Mouse (Mus musculus) limb, embryonic 14.5 days (tissue): ENCODE data around the gene Oaz2. TPM values are rescaled to one million over a fixed set of nuclear protein-coding genes. Genes with fewer than 3 reads are reported as not detected.

ENCODE experiments used
- ATAC-seq: fragments of 200-750 bp; cut with Nextera tagmentation; 2 replicates; pipeline ENCODE4 v1.8.0; 2017; ENCODE audit warnings: low read depth, moderate number of reproducible peaks, moderate TSS enrichment; ENCODE audit not compliant: low FRiP score
- DNase-seq: peaks from one replicate; pipeline ENCODE4 v3.0.0-alpha.2; 2015; ENCODE audit warnings: low spot score
- H3K27ac ChIP-seq: fragments of 300-500 bp; sonication (generic); replicated peaks from 2 replicates; pipeline ENCODE4 v1.5.1; 2014; ENCODE audit warnings: low read depth, mild to moderate bottlenecking, low read length, moderate library complexity, mixed read lengths
- H3K27me3 ChIP-seq: fragments of 300-500 bp; sonication (generic); 2 replicates; pipeline ENCODE4 v1.6.1; 2014; ENCODE audit warnings: low read length, mixed read lengths; ENCODE audit not compliant: control insufficient read depth, insufficient read depth
- H3K36me3 ChIP-seq: fragments of 300-500 bp; sonication (generic); 2 replicates; pipeline ENCODE4 v1.6.1; 2014; ENCODE audit warnings: mild to moderate bottlenecking, low read length, moderate library complexity, mixed read lengths; ENCODE audit not compliant: control insufficient read depth, insufficient read depth
- H3K4me1 ChIP-seq: fragments of 300-500 bp; sonication (generic); 2 replicates; pipeline ENCODE4 v1.6.1; 2014; ENCODE audit warnings: antibody characterized with exemption, low read length, mixed read lengths; ENCODE audit not compliant: control insufficient read depth, insufficient read depth
- H3K4me2 ChIP-seq: fragments of 300-500 bp; sonication (generic); replicated peaks from 2 replicates; pipeline ENCODE4 v1.6.1; 2014; ENCODE audit warnings: low read depth, mild to moderate bottlenecking, low read length, moderate library complexity; ENCODE audit not compliant: severe bottlenecking
- H3K4me3 ChIP-seq: fragments of 300-500 bp; sonication (generic); replicated peaks from 2 replicates; pipeline ENCODE4 v1.5.1; 2014; ENCODE audit warnings: low read length
- H3K9ac ChIP-seq: fragments of 300-500 bp; sonication (generic); 2 replicates; pipeline ENCODE4 v1.6.1; 2014; ENCODE audit warnings: mild to moderate bottlenecking, low read depth, low read length, moderate library complexity; ENCODE audit not compliant: severe bottlenecking
- H3K9me3 ChIP-seq: fragments of 300-500 bp; sonication (generic); 2 replicates; pipeline ENCODE4 v1.6.1; 2016; ENCODE audit warnings: low read length; ENCODE audit not compliant: control insufficient read depth
- POLR2A ChIP-seq: fragments of 200-500 bp; IDR thresholded peaks from 2 replicates; pipeline ENCODE4 v1.8.0; 2012; ENCODE audit warnings: inconsistent platforms, mild to moderate bottlenecking, moderate library complexity, borderline replicate concordance; ENCODE audit not compliant: insufficient read depth, insufficient read length; ENCODE audit errors: extremely low read depth
- WGBS: fragments of 180-500 bp; shearing (Covaris S2); extraction: QIAGEN DNeasy Blood & Tissue Kit; methylation state at CpG from one replicate; pipeline ENCODE4 v1.1.7; 2014; 5-methylcytosine and 5-hydroxymethylcytosine counted together
- polyA plus RNA-seq, 2 experiments: library from polyadenylated mRNA; depleted of rRNA in 1 of 2; stranded (reverse) in 1 of 2; unstranded in 1 of 2; fragments of >200 nt; fragmentation: Nextera tagmentation in 1 of 2; extraction: Ambion mirVana in 1 of 2; gene quantifications; 2 replicates each; pipeline versions ENCODE4 v1.2.1 to v1.2.3; 2012 to 2014

The Oaz2 gene
- polyA plus RNA-seq, 2 experiments: 199 to 221 TPM

GRCm38 (mm10) chr9:65703241-65703640 lies 35.4 kb downstream of the Oaz2 start:
- 78% methylated on average over 7 of the region's 7 CpGs for WGBS
- no peak overlapping the region for H3K4me2 ChIP-seq
- ATAC-seq: no peak
- H3K27me3 ChIP-seq: no peaks in the 10 kb centered on the region
- no peak overlapping the region for H3K27ac ChIP-seq
- H3K4me1 ChIP-seq: no peaks in the 10 kb centered on the region
- H3K36me3 ChIP-seq: peaks cover 59% of the 10 kb centered on the region
- H3K9me3 ChIP-seq: no peaks in the 10 kb centered on the region
- H3K4me3 ChIP-seq: no peak overlapping the region
- no peak for TF ChIP-seq POLR2A
- no peak overlapping the region for H3K9ac ChIP-seq
- DNase-seq: no peak

- Histone ChIP-seq H3K9me3 (no peaks in the 10 kb centered on the region), H3K4me2 (no peak overlapping the region), H3K36me3 (peaks cover 53% of the 10 kb centered on the region), H3K4me3 (no peak overlapping the region), H3K9ac (no peak overlapping the region), H3K27me3 (no peaks in the 10 kb centered on the region), H3K27ac (no peak overlapping the region), H3K4me1 (no peaks in the 10 kb centered on the region)
- DNase-seq (no peak), ATAC-seq (no peak)
- 93% methylated on average over 24 of the region's 24 CpGs for WGBS
- no peak for TF ChIP-seq POLR2A
Observed at GRCm38 (mm10) chr9:65703926-65704595, 36.3 kb downstream of the Oaz2 start.

GRCm38 (mm10) chr9:65718195-65718594 lies 50.4 kb downstream of the Oaz2 start:
- Histone ChIP-seq H3K27me3 (no peaks in the 10 kb centered on the region), H3K9me3 (no peaks in the 10 kb centered on the region), H3K4me2 (no peak overlapping the region), H3K4me1 (no peaks in the 10 kb centered on the region), H3K27ac (no peak overlapping the region), H3K9ac (no peak overlapping the region), H3K36me3 (0 out of 2 replicates have a peak, but pooled peaks cover 6% of the 10 kb centered on the region), H3K4me3 (no peak overlapping the region)
- ATAC-seq: no peak
- DNase-seq: no peak
- TF ChIP-seq POLR2A: no peak
- 92% methylated on average over 5 of the region's 5 CpGs for WGBS

- DNase-seq: no peak
- Histone ChIP-seq H3K27me3 (no peaks in the 10 kb centered on the region), H3K4me2 (no peak overlapping the region), H3K4me1 (peaks cover 22% of the 10 kb centered on the region), H3K9me3 (no peaks in the 10 kb centered on the region), H3K9ac (no peak overlapping the region), H3K36me3 (0 out of 2 replicates have a peak, but pooled peaks cover 6% of the 10 kb centered on the region), H3K4me3 (no peak overlapping the region), H3K27ac (no peak overlapping the region)
- no peak for ATAC-seq
- no peak for TF ChIP-seq POLR2A
- 39% methylated on average over 10 of the region's 10 CpGs for WGBS
Observed at GRCm38 (mm10) chr9:65721161-65721566, 53.4 kb downstream of the Oaz2 start.

GRCm38 (mm10) chr9:65724471-65725290 lies 56.9 kb downstream of the Oaz2 start:
- Histone ChIP-seq H3K4me3 (no peak overlapping the region), H3K9ac (peak overlapping the region; percentile 34; the same call in 1 of the 2 replicates), H3K9me3 (no peaks in the 10 kb centered on the region), H3K36me3 (0 out of 2 replicates have a peak, but pooled peaks cover 11% of the 10 kb centered on the region), H3K27me3 (no peaks in the 10 kb centered on the region), H3K4me2 (no peak overlapping the region), H3K27ac (peak overlapping the region; percentile 56; the same call in 1 of the 2 replicates), H3K4me1 (peaks cover 23% of the 10 kb centered on the region)
- ATAC-seq: no peak
- WGBS: 35% methylated on average over 8 of the region's 8 CpGs
- DNase-seq: peak; percentile 30
- TF ChIP-seq POLR2A: no peak
